Mouse (Mus musculus): ENCODE data around the gene Notch1.

Gene Notch1

DNA sequence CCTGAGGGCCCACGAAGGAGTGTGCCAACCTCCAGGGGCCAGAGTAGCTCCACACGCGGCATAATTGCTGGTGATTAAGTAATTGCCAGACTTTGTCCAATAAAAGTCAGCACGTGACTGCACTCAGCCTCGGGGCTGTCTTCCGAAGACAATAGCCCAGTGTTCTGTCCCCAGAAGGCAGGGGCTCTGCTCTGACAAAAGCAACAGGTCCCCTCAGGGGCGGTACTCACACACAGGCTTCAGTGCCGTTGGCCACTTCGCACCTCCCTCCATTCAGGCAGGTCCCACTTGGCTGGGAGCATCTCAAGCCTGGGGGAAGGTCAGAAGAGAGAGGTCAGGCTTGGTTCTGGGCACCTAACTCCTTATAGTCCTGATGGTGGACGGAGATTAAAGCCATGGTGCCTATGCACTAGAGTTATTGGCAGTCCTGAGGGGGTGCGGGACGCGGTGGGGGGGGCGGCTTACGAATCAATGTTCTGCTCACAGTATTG lies 14.8 kb downstream of the Notch1 start:
- no peak for DNase-seq (ENCODE audit: extremely low spot score, low read depth, low spot score)

DNA sequence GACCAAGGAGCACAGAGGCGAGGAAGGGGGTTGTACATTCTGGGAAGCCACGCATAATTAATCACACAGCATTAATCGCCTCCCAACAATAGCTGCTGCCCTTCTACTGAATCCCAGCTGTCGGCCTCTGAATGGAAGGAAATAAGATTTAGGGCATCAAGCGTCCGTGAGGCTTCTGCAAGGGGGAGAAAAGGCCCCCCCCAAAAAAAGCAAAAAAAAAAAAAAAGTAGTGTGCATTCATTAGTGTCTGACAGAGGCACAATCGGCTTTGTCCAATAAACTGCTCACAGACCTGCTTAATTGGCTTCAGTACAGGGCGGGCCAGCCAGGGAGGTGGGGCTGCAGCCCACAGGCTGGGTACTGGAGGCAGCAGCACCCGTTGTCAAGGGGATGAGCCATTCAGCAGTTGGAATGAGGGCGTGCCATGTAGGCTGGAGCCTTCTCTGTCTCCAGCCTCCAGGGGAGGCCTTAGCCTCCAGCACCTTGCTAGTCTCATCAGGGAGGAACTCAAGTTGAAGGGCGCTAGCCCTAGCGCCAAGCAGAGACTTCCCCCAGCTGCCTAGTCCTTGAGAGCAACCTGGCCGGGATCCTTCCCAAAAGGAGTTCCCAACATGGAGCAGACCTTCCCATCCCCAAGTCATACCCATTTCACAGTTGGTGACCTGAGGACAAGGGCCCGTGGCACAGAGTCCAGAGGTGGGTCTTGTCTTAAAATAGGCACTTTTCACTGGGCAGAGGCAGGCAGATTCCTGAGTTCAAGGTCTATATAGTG lies 15.7 kb downstream of the Notch1 start:
- DNase-seq (ENCODE audit: extremely low spot score, low read depth, low spot score): no peak

DNA sequence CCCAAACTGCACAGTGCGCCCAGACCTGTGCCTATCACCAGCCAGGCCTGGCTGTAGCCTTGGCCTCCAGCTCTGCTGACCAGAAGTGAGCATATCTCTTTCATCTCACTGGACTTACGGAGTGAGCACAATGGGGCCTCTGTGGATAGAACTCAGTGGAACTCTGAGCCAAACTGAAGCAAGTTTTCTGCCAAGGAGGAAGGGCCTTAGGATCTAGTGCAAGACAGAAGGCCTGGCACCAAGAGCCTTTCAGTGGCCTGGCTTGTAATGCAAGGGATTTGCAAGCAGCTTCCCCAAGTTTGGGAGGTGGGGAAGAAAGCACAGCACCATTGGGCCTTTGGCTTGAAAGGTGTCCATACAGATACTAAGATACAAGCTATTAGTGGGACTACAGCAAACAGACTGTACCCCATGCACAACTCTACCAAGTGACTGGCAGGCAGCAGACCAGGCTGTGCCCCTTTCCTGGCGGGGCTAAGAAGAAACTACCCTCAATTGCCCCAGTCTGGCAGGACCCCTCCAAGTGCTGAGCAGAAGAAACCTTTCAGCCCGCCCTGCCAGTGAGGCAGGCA lies 16.4 kb downstream of the Notch1 start:
- DNase-seq (ENCODE audit: extremely low spot score, low read depth, low spot score): no peak

DNA sequence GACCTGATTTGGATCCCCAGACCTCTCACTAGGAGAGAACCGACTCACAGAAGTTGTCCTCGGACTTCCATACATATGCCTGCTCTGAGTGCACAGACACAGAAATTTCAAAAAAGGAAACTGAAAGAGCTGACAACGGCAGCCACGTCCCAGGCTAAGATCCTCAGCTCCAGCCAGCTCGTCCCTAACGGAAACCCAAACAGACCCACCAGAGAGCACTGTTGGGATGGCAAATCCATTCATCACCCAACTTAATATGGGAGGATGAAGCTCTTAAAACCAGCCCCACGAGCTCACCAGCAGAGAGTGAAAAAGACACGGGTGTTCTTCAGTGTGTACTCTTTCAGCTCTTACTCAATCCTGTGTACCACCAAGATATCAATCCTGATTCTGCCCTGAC lies 17.8 kb downstream of the Notch1 start:
- DNase-seq (ENCODE audit: extremely low spot score, low read depth, low spot score): no peak

DNA sequence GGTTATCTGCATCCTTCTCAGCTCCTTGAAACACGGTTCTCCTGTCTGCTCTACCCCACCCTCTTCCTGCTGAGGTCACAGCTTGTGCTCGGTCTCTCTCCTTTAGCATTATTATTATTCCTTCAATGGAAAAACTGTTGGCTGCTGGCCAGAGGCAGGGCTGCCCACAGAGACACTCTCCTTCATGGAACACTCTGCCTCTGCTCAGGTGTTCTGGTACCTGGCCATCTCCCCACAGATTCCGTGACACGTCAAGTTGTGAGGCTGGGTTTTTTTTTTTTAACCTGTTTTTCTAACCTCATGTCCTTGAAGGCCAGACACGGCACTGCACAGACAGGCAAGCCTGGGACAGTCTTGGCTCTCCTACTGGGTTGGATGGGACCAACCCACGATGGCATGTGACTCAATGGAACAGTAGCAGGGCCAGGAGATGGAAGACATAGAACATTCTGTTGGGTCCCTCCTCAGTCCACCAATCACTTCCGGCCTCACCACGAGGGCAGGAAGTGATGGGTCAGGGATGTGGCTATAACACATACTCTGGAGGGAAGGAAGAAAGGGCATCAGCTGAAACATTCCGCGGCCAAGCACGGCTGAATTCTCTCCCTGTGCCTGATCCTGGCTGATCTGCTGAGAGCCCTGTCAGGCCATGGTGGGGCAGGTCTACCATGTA lies 18.5 kb downstream of the Notch1 start:
- DNase-seq (ENCODE audit: extremely low spot score, low read depth, low spot score): no peak

DNA sequence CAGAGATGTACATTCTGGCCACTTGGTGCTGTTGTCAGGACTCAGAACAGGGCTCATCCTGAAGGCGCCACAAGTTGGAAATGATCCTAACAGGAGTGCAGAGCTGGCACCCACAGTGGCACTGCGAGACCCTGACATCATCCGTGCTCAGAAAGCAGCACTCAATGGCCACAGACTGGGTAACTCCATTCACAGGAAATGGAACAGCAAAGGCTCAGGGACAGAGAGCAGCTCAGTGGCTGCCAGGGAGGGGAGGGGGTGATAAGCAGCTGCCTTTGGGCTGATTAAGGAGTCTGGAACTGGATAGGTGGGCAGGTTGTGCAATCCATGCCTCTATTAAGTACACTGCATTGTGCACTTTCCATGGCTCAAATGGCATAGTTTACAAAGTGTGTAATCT lies 20.0 kb downstream of the Notch1 start:
- DNase-seq (ENCODE audit: extremely low spot score, low read depth, low spot score): no peak

DNA sequence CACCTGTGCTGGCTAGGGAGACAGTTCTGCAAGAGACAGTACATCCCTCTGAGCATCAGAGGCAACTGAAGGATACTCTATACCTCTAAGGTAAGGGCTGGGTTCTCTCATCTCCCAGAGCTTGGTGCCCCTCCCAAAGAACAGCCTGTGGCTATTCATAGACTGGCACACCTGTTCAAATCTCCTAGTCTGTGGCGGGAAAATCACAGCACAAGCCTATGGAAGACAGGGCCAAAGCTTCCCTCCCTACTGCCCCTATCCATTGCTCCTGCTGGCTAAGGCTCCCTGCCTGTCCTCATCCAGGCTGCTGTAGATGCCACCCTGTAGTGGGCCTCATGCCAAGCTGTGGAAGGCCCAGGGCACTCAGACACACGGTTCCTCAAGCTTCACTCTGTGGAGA lies 20.8 kb downstream of the Notch1 start:
- no peak for DNase-seq (ENCODE audit: extremely low spot score, low read depth, low spot score)

DNA sequence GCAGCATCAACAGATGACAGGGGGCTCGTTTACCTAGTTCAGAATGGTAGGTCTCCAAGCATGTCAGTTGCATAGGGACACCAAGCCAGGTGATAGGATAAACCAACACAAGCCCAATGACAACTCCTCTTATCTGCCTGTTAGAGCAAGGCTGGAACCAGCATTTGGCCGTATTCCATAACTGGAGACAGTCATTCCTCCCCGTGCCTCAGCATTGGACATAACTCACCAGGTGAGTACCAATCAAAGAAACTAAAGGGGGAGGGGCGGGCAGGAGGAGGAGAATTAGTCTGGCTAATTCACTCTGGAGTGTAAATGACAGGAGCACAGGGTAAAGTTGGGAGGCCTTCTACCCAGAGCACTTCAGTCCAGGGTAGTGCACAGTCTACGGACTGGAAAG lies 21.5 kb downstream of the Notch1 start:
- no peak for DNase-seq (ENCODE audit: extremely low spot score, low read depth, low spot score)

DNA sequence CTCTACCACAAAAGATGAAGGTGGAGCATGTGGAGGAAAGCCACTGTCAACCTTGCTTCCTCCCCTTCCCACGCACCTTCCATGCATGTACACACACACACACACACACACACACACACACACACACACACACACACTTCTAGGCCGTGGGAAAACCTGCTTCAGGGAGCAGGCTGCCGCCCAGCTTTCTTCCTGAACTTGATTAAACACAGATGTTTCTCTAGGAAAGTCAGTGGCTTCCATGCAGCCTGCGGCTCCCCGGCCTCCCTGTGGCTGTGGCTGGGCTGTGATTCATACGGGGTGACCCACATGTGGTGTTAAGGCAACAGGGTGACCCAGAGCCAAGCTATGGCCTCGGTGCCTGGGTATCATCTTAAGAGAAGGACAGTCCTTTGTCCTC lies 22.1 kb downstream of the Notch1 start:
- DNase-seq (ENCODE audit: extremely low spot score, low read depth, low spot score): no peak

DNA sequence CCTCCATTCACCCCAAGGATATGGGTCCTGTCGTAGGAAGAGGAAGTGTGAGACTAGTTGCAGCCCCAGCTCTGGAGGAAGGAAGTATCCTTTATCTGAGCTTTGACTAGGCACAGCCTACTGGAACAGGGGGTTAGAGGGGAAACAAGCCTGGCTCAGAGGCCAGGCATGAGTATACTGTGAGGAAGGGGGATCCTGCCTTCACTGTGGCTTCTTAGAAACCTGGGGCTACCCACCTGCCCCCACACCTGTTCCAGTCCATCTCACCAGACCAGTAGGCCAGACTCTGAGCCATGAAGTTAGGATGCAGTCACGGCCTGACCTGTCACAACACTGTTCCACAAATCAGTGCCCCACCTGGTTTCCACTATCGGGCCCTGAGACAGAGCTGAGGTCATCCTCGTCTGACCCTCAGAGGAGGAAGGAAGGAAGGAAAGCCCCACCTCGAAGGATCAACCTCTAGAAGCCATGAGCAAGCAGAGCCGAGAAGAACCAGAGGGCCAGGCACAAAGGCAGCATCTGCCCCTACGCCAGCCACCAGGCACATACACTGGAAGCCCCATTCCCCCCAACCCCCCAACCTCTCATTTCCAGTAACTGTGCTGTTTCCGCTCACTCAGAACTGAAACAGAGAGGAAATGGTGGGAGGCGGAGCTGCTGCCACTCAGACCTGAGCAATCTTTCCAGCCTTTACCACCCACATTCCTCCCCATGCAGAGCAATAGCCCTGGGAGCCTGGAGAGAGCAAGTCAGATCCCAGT lies 23.3 kb downstream of the Notch1 start:
- no peak for DNase-seq (ENCODE audit: extremely low spot score, low read depth, low spot score)

DNA sequence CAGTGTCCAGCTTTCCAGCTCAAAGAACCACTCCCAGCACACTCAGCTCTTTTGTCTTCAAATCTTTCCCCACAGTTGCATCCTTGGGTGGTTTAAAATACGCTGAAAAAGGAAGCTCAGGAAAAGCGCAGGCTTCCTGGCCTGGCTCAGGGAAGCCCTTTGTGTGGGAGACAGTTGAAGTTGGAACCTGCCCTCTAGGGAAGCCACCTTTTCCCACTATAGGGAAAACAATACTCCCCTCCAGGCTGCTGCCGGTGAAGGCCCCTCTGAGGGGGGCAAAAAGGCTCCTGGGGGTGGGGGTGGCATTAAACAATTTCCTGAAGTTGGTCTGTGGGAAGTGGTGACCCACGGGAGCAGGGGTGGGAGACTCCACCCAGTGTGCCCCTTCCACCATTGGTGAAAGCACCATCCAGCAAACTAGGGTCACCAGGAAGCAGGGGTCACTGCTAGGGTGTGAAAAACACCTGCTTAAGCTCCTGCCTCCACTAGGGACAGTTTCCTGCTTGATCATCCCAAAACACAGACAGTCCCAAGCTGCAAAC lies 25.6 kb downstream of the Notch1 start:
- no peak for DNase-seq (ENCODE audit: extremely low spot score, low read depth, low spot score)

DNA sequence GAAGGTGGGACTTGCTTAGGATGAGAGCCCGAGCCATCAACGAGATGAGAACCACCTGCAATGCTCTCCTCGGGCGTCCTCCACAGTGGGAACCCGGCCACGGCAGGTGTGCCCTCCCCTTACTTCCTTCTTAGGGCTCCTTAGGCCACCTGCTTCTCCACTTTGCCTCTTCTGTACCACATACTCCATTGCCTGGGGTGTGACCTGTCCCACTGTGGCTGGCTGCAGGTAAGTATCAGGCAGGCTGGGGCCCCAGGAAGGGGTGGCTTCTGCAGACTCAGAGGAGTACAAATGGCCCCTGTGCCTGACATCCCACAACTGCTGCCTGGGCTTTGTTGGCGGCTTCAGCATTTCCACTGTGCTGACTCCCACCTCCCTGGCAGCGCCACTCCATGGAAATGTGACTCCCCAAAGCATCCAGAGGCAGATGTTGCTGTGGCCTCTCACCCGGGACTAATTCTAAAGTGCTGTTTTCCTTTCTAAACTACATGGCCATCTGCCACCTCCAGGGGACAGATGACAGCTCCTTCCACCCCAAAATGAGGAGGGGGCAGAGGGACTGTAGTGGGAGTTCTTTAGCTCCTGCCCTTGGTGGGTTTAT lies 27.8 kb downstream of the Notch1 start:
- no peak for DNase-seq (ENCODE audit: extremely low spot score, low read depth, low spot score)

DNA sequence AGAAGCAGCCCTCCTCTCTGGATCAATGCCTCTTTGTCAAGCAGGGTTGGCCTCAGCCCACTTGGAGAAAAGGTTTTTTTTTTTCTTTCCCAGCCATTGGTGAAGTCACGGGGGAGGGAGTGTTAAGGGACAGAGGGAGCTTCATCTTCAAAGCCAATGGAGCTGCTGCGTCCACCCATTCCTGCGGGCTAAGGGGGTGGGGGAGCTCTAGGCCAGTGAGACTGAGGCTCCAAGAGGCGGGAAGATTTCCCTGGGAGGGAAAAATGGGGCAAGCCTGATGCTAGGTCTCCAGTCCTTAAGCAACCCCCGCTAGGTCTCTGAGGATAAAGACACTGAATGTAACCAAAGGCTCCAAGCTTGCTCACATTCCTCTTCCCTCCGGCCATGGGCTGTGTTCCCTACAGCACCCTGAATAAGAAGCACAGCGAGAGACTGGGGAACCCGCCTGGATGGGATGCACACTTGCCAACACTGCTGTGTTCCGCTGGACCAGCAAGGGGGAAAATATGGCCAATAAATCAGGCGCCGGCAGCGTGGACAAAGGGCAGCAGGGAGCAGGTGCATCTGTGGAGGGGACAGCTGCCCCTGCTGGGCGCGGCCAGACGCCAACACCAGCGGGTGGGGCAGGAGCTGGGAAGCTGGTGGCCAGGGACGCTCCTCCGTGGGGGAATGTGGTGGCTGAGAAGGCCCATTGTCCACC lies 29.0 kb downstream of the Notch1 start:
- no peak for DNase-seq (ENCODE audit: extremely low spot score, low read depth, low spot score)

DNA sequence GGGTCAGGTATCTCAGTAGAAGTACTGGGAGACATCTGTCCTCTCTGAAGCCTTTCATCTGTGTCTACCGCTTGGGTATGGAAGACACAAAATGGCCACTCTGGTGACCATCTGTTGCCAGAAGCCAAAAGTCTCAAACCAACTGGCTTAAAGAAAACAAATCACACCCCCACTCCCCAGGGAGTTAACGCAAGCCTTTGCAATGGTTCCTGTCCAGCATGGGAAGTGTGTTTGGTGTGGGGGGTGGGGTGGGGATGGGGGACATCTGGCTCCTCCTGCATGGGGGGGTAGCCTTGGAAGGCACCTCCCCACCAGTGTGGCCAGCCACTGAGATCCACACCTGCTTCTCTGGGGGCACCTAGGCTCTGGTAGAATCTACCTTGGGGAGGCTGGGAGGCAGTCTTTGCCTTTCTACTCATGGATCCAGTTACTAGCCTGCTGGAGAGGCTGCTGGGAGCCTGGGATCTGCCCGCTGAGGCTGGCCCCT lies 29.6 kb downstream of the Notch1 start:
- no peak for DNase-seq (ENCODE audit: extremely low spot score, low read depth, low spot score)

DNA sequence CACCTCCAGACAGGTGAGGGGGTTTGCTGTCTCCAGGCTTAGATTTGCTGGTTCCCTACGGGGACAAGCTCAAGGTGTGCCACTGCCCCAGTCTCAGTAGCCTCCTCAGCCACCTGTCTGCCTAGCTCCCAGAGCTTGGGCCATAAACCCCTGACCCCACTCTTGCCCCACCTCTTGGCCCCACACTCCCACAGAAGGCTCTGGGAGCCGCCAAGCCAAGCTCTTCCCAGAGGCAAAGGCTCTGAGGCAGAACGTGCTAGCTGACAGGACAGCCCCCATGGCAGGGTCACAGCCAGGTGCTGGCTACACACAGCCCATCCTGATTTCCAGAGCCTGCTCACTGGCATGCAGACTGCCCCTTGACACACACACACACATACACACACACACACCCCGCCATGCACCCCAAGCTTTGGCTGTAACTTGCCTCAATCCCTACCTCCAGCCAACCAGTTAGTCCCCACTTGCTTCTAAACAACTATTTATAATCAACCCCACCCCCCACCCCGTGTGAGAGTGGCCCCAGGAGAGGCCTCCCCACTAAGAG lies 30.1 kb downstream of the Notch1 start:
- no peak for DNase-seq (ENCODE audit: extremely low spot score, low read depth, low spot score)

DNA sequence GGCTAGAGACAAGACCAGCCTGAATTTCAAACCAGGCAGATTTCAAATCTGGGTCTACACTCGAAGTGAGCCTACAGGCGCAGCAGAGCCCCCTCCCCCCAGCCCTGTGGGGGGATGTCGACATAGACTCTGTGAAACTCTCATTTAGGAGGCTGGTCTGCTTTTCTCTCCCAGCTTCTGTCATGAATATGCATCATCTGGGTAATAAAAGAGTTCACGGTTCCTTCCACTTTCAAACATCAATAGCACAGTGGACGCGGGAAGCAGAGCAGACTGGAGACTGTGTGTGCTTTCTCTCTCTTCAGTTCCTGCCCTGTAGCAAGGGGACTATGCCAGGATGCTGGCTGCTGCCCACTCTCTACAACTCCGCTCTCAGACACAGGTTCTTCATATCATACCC lies 30.8 kb downstream of the Notch1 start:
- no peak for DNase-seq (ENCODE audit: extremely low spot score, low read depth, low spot score)

DNA sequence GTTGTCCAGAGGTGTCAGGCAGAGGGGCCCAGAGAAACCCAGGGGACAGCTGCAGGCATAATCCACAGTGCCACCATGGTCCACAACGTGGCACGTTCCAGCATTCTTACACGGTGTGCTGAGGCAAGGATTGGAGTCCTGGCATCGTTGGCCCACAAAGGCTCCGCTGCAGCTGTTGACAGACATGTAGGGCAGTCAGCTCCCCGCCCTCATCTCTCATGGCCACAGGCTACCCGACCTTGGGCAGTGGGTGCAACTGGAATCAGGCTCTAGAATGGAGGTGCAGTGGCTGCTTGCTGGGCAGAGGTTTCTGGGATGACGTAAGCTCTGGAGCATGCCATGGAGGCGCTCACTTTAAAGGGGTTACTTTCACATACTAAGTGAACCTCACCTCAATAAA lies 31.2 kb downstream of the Notch1 start:
- DNase-seq (ENCODE audit: extremely low spot score, low read depth, low spot score): no peak

DNA sequence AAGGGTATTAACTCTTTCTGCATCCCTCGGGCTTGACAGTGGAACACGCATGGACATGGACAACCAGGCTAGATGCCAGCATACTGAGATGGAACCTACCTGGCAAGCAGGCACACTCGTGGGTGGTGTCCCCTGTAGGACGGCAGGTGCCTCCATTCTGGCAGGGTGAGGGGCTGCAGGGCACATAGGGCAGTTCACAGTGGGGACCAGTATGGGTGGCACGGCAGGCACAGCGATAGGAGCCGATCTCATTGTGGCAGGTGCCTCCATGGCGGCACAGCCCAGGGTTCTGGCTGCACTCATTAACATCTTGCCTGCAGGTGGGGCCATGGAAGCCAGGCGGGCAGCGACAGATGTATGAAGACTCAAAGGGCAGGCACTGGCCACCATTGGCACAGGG lies 32.3 kb downstream of the Notch1 start:
- no peak for DNase-seq (ENCODE audit: extremely low spot score, low read depth, low spot score)

DNA sequence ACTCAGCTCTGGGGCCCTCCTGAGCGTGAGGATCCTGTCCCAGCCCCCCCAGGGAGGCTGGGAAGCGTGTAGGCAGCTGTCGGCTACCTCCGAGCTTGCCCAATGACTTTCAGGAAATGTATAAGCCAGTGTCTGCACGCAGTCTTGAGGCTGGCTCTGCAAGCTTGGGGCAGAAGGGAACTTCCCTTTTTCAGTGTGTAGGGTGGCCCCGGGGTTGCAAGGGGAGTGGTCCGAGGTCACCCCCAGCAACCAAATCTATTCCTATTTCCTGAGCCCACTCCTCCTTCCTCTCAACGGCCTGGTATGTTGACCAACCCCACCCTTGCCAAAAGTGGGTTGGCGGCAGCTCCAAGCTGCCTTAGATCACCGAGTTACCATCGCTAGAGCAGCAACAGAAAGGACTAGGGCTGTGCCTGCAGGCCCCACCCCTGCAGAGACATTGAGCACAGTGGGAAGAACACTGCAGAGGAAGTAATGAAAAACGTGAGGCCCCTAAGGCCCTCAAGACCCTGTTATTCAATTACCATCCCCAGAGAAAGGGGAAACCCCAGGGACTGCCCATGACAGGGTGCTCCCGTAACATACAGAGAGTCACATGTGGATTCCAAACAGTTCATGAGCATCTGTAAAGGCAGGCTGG lies 33.1 kb downstream of the Notch1 start:
- DNase-seq (ENCODE audit: extremely low spot score, low read depth, low spot score): no peak
